Mouse (Mus musculus): ENCODE data around the gene Olfr479. TPM values are rescaled to one million over a fixed set of nuclear protein-coding genes. Genes with fewer than 3 reads are reported as not detected.
"Not testable (repeated sequence)": the region's sequence is repeated elsewhere in the genome, so short reads cannot be mapped to it uniquely, and the experiment has no call there.

Gene Olfr479
- not detected for total RNA-seq (2022)

DNA sequence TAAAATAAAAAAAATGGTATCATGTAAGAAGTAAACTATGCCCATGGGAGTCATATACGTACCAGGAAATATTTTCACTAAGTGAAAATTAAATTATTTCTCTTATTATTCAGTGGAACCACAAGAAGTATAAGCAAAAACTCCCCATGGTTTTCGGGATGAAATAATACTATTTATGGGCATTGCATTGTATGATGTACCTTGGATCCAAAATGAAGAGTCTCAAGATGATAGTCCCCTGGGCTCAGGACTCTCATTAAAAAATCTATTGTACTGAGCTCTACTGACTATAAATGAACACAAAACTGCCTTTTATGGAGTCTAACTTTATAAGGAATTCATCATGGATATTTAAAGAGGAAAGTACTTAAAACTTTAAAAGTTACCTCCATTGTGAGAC is at the start of gene Olfr479:
Gene Olfr479, plus strand, starts transcription at position 301 of the 400 bp plus-strand sequence.
- no peak for DNase-seq (ENCODE audit: low spot score in 2 of 2)

DNA sequence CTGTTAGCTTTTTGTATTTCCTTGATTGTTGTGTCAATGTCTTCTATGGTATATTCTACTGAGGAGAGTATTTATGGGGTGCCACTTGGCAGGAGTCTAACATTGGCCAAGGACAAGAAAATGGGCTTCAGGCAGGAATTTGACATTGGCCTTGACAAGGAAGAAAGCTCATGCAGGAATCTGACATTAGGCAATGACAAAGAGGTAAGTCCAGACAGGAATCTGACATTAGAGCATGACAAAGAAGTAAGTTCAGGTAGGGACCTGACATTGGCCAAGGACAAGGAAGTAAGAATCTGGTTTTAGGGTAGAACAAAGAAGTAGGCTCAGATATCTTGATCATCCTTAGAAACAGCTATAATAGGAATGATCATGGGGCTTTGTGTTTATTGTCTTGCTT is 36.2 kb upstream of the Olfr479 start:
- DNase-seq (ENCODE audit: low spot score in 2 of 2), result not testable (repeated sequence)

DNA sequence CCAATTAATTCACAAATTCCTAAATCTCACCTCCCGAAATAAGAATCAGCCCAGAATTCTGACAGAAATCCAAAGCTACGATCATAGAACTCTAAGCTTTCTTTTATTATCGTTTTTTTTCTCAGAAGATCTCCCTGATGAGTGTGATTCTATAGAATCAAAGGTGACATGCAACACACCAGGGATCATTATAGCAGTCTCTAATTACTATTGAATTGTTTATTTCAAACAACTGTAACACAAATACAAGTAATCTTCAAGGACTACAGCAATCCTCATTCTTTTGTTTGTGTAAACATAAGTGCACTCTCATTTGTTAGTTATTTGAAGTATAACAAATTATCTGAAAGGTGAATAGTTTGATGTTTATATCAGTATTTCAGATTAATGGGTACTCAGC is 16.6 kb upstream of the Olfr479 start, which contains the start of gene Olfr478:
Gene Olfr478, minus strand, starts transcription at position 101 of the 400 bp plus-strand sequence.
- DNase-seq (ENCODE audit: low spot score in 2 of 2), result no peak

DNA sequence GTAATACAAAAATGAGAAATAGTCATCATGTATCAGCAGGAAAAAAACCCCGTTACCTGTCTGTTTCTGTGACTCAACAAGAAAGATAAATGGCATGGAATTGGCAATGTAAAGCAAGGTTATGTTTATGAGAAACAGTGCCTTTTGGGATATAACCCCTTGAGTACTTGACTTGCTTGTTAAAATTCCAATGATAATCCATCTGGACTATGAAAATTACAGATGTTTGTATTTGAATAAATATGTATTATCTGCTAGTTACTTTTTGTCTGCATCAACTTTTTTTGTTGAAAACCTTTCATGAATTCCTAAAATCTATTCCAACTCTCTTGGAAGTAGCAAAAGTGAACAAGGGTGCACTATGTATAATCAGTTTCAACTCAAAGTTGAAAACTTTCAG is 16.8 kb downstream of the Olfr479 start, which contains the start of gene Olfr480:
Gene Olfr480, minus strand, starts transcription at position 101 of the 400 bp plus-strand sequence.
- no peak for DNase-seq (ENCODE audit: low spot score in 2 of 2)

DNA sequence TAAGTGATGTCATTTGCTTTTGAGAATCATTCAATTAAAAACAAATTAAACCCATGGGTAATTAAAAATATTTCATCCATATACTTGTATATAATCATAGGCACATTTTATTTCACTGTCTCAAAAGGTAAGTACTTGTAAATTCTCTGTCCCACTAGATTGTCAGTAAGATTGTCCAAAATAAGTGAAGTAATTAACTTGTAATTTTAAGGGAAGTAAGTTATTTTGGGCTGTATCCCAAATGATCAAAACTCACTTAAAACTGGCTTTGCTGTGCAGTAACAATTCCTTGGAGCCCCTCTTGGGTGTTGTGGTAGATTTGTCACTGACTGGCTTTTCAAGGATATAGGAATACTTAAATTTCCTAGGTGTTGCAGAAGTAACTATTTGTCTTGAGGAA is 29.1 kb downstream of the Olfr479 start, which contains the start of gene Olfr481:
Gene Olfr481, plus strand, starts transcription at position 301 of the 400 bp plus-strand sequence.
- no peak for DNase-seq (ENCODE audit: low spot score in 2 of 2)

DNA sequence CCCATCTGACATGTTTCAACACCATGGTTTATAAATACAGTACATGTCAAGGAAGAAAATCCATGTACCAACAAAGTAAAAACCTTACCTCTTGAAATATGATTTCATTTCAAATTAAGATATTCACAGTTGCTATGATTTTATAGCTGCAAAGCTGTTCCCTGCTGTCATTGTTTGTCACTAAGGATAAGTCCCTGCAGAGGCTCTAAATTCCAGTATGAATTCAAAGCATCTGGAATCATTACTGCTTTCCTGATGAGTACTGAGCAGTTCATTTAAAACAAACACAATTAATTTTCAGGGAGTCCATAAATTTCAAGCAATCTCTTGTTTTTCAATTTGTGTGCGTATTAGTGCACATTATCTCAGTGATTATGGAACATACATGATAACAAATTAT is 47.0 kb downstream of the Olfr479 start, which contains the start of gene Olfr482:
Gene Olfr482, minus strand, starts transcription at position 101 of the 400 bp plus-strand sequence.
- DNase-seq (ENCODE audit: low spot score in 2 of 2), result no peak

DNA sequence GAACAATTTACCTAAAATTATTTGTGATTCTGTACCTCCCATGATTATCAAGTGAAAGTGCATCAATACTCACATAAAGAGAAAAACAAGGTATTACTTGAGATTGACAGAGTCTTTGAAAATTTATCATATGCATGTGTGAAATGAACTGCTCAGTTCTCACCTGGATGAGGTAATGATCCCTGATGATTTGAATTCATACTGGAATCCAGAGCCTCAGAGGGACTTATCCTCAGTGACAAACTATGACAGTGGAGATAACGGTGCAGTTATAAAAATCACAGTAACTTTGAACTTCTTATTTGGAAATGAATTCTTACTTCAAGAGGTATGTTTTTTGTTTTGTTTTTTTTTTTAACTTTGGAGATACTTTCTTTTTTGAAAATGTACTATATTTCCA is 50.1 kb downstream of the Olfr479 start, which contains the start of gene Olfr483:
Gene Olfr483, plus strand, starts transcription at position 301 of the 400 bp plus-strand sequence.
- DNase-seq (ENCODE audit: low spot score in 2 of 2), result no peak

Other genes starting within 250 kb of the Olfr479 start
- not detected for gene Ovch2, start 249.5 kb upstream of the Olfr479 start, total RNA-seq (2022)
- not detected for gene Olfr467, start 238.4 kb upstream of the Olfr479 start, total RNA-seq (2022)
- gene Olfr469, start 225.2 kb upstream of the Olfr479 start, total RNA-seq (2022), result not detected
- gene Olfr470, start 203.2 kb upstream of the Olfr479 start, total RNA-seq (2022), result not detected
- under 1 TPM in 1 of 4 experiments, not detected in 3; 0.07 TPM for gene Olfr472, start 152.8 kb upstream of the Olfr479 start, total RNA-seq (2022)
- not detected for gene Olfr473, start 120.2 kb upstream of the Olfr479 start, total RNA-seq (2022)
- not detected for gene Olfr474, start 96.0 kb upstream of the Olfr479 start, total RNA-seq (2022)
- gene Olfr476, start 85.9 kb upstream of the Olfr479 start, total RNA-seq (2022), result not detected
- not detected for gene Olfr477, start 64.0 kb upstream of the Olfr479 start, total RNA-seq (2022)
- not detected for gene Olfr478, start 16.7 kb upstream of the Olfr479 start, total RNA-seq (2022)
- gene Olfr480, start 16.7 kb downstream of the Olfr479 start, total RNA-seq (2022), result not detected
- gene Olfr481, start 29.2 kb downstream of the Olfr479 start, total RNA-seq (2022), result not detected
- 1 to 10 TPM; 1.7 to 2.6 (median 2.5) TPM for gene Olfr482, start 46.9 kb downstream of the Olfr479 start, total RNA-seq (2022)
- not detected for gene Olfr483, start 50.2 kb downstream of the Olfr479 start, total RNA-seq (2022)
- not detected for gene Olfr484, start 76.8 kb downstream of the Olfr479 start, total RNA-seq (2022)
- not detected for gene Olfr485, start 109.2 kb downstream of the Olfr479 start, total RNA-seq (2022)
- not detected for gene Olfr486, start 122.0 kb downstream of the Olfr479 start, total RNA-seq (2022)
- gene Olfr487, start 163.9 kb downstream of the Olfr479 start, total RNA-seq (2022), result not detected
- gene Olfr488, start 207.7 kb downstream of the Olfr479 start, total RNA-seq (2022), result not detected
- not detected for gene Olfr490, start 238.2 kb downstream of the Olfr479 start, total RNA-seq (2022)